Mouse (Mus musculus): Measurements from ENCODE around the gene Jak1. TPM values are rescaled to one million over a fixed set of nuclear protein-coding genes. Genes with fewer than 3 reads are reported as not detected.
"Not testable (repeated sequence)": the region's sequence is repeated elsewhere in the genome, so short reads cannot be mapped to it uniquely, and the experiment has no call there.

The Jak1 gene
- total RNA-seq, 2 experiments from 2014 or later = 111 to 141 TPM

DNA sequence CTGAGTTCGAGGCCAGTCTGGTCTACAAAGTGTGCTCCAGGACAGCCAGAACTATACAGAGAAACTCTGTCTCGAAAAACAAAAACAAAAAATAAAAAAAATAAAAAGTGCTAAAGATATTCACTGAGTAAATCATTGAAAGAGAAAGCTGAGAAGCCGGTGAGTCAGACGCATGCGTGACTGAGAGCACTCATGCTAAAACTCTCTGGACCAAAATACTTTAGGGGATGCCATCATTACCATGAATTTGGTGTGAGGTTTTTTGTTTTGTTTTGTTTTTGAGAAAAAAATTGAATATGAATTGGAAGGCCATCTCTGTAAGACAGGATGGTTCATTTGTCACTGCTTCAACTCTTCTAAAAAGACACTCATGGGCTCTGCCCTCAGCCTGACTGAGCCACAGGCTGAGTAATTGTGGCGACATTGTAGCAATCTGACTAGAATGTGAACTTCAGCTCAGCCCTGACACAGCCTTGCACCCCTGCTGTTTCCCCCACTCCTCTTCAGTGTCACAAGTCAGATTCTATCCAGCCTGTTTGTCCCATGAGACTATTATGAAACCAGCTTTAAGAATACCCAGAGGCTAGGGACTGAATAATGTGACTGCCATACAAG is 11.5 kb upstream of the Jak1 start:
- DNase-seq (ENCODE audit: low spot score in 2 of 2) = no peak

- DNase-seq (ENCODE audit: low spot score in 2 of 2) = no peak
Observed at GRCm38 (mm10) chr4:101275881-101276280, 10.8 kb upstream of the Jak1 start.

DNA sequence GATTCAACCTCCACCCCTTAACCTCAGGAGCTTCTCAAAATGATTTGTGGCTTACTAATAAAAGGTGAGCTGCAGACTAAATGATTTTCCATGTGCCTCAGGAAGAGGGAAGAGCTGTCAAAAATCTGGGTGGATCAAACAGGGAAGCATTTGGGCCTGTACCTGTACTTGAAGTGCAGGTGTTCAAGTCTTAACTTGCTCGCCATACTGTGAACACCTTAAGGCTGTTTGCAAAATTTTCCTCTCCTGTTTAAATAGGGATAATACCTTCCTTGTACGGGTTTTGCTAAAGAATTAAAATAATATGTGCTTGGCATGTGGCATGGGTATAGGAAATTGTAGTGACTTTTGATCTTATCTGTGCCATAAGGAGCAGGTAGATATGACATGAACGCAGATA is 5.7 kb upstream of the Jak1 start:
- no peak for DNase-seq (ENCODE audit: low spot score in 2 of 2)

- DNase-seq (ENCODE audit: low spot score in 2 of 2) = not testable (repeated sequence)
Observed at GRCm38 (mm10) chr4:101268506-101268905, 3.4 kb upstream of the Jak1 start.

DNA sequence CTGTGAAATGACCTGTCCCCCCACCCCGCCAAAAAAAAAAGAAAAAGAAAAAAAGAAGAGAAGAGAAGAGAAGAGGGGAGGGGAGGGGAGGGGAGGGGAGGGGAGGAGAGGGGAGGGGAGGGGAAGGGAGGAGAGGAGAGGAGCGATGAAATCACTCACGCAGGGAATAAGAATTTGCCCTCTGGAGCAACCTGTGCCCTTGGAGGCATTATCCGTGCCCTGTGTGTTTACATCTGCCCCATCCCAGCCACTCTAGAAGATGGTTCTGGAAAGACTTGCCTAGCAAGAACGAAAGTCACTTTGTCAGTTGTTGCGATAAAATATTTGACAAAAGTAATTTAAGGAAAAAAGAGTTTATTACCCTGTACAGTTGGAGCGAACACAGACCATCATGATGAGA is 441 bp upstream of the Jak1 start:
- no peak for DNase-seq (ENCODE audit: low spot score in 2 of 2)

- DNase-seq (ENCODE audit: low spot score in 2 of 2) = peak in 1 of 2 experiments; percentile 26
Observed at GRCm38 (mm10) chr4:101263968-101264740, 928 bp downstream of the Jak1 start.

DNA sequence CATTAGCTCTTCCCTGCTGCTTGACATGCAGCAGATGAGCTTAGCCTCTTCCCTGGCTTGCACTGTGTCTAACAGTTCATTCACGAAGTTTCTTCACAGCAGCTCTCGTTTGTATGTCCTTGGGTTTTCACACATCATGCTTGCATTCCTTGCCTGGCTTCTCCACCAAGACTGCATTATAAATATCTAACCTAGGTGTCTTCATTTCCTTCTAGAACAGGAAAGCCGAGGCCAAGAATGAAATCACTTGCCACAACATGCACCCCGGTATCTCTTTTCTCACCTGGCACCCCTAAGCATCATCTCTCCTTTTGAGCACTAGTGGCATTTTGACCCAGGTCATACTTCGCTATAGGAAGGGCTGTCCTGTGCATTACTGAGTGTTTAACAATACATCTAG is 3.5 kb downstream of the Jak1 start:
- DNase-seq (ENCODE audit: low spot score in 2 of 2) = no peak

- no peak for DNase-seq (ENCODE audit: low spot score in 2 of 2)
Observed at GRCm38 (mm10) chr4:101260744-101261291, 4.3 kb downstream of the Jak1 start.

GRCm38 (mm10) chr4:101256526-101257210 is 8.4 kb downstream of the Jak1 start:
- no peak for DNase-seq (ENCODE audit: low spot score in 2 of 2)

DNA sequence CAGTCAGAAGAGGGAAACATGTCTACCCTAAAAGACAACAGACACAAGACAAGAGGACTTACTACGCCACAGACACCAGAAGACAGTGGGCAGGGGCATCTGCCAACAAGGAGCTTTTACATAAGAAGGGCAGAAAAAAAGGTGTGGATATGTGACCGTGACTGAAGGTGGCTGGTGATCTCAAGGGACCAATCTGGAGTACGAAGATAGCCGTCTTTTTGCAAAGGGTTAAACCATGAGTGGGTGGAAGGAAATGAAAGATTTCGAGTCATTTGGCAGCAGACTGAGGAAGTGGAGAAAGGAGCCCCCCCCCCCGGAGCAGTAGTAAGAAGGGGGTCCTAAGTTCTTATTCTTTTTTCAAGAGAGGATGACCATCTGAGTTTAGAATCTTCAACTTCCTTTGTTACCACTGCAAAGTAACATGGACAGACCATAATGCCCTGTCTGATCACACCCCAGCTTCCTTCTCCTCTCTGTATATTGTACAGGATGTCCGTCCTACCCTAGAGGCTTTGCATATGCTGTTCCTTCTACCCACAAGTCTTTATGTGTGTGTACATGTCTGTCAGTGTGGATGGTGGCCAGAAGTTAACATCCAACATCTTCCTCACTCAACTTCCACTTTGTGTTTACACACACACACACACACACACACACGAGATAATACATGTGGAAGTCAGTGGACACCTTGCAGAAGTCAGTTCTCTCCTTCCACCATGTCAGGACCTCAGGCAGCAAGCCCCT is 10.3 kb downstream of the Jak1 start:
- DNase-seq (ENCODE audit: low spot score in 2 of 2) = no peak

- DNase-seq (ENCODE audit: low spot score in 2 of 2) = no peak
Observed at GRCm38 (mm10) chr4:101254015-101254414, 11.1 kb downstream of the Jak1 start.

DNA sequence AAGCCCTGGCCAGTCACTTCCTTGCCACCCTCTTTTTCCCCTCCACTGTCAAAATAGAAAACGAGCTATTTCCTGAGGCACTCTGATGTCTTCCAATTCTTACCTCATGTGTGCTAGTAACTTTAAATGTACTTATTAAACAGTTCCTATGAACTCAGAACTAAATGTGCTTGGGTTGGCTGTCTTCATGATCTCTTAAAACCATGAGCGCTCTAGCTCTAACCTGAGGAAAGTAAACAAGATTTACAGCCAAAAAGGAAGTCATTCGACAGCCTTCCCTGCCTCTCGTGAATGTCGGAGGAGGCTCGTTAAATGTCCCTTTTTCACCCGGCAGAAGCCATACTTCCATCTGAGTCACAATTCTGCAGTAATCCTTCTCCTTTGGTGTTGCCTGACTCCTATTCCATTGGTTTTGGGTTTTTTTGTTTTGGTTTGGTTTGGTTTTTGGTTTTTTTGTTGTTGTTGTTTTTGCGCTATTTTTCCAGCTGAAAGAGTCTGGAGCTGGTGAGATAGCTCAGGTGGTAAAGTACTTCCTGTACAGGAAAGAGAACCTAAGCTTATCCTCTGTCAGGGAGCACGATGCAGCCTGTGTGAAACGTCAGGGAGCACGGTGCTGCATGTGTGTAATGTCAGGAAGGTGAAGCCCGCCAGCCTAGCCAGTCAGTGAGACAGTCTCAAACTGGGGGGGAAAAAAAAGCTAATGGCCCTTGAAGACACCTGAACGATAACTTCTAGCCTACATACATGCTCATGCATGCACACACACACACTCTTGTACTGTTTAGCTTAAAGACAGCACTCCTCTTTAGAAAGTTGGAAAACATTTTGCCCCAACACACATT is 12.1 kb downstream of the Jak1 start:
- no peak for DNase-seq (ENCODE audit: low spot score in 2 of 2)

GRCm38 (mm10) chr4:101252016-101252415 is 13.1 kb downstream of the Jak1 start:
- DNase-seq (ENCODE audit: low spot score in 2 of 2) = no peak

GRCm38 (mm10) chr4:101249977-101250743 is 14.9 kb downstream of the Jak1 start:
- no peak for DNase-seq (ENCODE audit: low spot score in 2 of 2)

DNA sequence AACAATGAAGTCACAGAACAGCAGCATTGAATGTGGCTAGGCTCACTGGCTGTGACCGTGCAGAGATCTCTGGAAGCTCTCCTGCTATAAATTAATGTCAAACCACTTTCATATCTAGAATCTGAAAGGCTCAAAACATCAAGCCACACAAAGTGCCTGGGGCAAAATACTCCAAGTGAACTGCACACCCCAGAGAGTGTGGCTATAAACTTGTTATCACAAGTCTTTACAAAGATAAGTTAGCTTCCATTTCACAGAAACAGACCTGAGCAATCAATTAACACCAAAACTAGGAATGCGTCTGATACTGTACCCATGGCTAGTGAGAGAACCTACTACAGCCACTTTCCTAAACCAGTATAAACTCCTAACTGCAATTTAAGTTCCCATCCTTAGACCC is 17.7 kb downstream of the Jak1 start:
- no peak for DNase-seq (ENCODE audit: low spot score in 2 of 2)

- no peak for DNase-seq (ENCODE audit: low spot score in 2 of 2)
Observed at GRCm38 (mm10) chr4:101246569-101246968, 18.5 kb downstream of the Jak1 start.

GRCm38 (mm10) chr4:101244257-101245011 is 20.6 kb downstream of the Jak1 start:
- no peak for DNase-seq (ENCODE audit: low spot score in 2 of 2)

GRCm38 (mm10) chr4:101240875-101241173 is 24.3 kb downstream of the Jak1 start:
- no peak for DNase-seq (ENCODE audit: low spot score in 2 of 2)
